Mouse (Mus musculus): ENCODE measurements around the gene Ankrd45. TPM values are rescaled to one million over a fixed set of nuclear protein-coding genes. Genes with fewer than 3 reads are reported as not detected.

Gene Ankrd45
- total RNA-seq (2023): not detected

GRCm38 (mm10) chr1:161142531-161143159 lies at the start of gene Ankrd45:
TSS of gene Ankrd45 (plus strand) at chr1:161142691.

GRCm38 (mm10) chr1:161130726-161131664 lies 11.5 kb upstream of the Ankrd45 start, which contains the start of gene Klhl20:
TSS of gene Klhl20 (minus strand) at chr1:161131511.

GRCm38 (mm10) chr1:161159214-161159613 lies 16.7 kb downstream of the Ankrd45 start, which contains the start of gene Tex50:
TSS of gene Tex50 (minus strand) at chr1:161159314.

Other genes with a start within 250 kb of the Ankrd45 start
- 10 to 100 TPM; 52.1 to 55.3 TPM for gene Rc3h1, start 236.3 kb upstream of the Ankrd45 start, total RNA-seq (2023)
- 1 to 10 TPM; 1.2 to 2.2 TPM for gene Serpinc1, start 164.1 kb upstream of the Ankrd45 start, total RNA-seq (2023)
- gene Zbtb37, start 107.8 kb upstream of the Ankrd45 start, total RNA-seq (2023): 10 to 100 TPM in 1 of 2 experiments, 1 to 10 TPM in 1; 9.7 to 10.6 TPM
- gene Dars2, start 72.0 kb upstream of the Ankrd45 start, total RNA-seq (2023): 10 to 100 TPM; 10.8 to 13.9 TPM
- gene Cenpl, start 72.0 kb upstream of the Ankrd45 start, total RNA-seq (2023): 10 to 100 TPM in 1 of 2 experiments, 1 to 10 TPM in 1; 8.1 to 10.9 TPM
- 10 to 100 TPM; 20.1 to 22.8 TPM for gene Klhl20, start 11.2 kb upstream of the Ankrd45 start, total RNA-seq (2023)
- gene Tex50, start 16.6 kb downstream of the Ankrd45 start, total RNA-seq (2023): not detected
- gene Prdx6, start 108.5 kb downstream of the Ankrd45 start, total RNA-seq (2023): 100 to 1,000 TPM; 184 to 192 TPM

Data from monocyte, adult 59 days (primary cell).